Mouse (Mus musculus): ENCODE measurements at regions not wholly inside any gene's neighbourhood (a gene's known extent, or its start where the extent isn't known, plus 50 kb on each side); places are given as distances from the start of the nearest gene placed in this dataset.
"Not testable (repeated sequence)": the region's sequence is repeated elsewhere in the genome, so short reads cannot be mapped to it uniquely, and the experiment has no call there.

GRCm38 (mm10) chr12:106308291-106308955 is 298.4 kb downstream of the Vrk1 start:
- DNase-seq (ENCODE audit: low read depth, low spot score): no peak

DNA sequence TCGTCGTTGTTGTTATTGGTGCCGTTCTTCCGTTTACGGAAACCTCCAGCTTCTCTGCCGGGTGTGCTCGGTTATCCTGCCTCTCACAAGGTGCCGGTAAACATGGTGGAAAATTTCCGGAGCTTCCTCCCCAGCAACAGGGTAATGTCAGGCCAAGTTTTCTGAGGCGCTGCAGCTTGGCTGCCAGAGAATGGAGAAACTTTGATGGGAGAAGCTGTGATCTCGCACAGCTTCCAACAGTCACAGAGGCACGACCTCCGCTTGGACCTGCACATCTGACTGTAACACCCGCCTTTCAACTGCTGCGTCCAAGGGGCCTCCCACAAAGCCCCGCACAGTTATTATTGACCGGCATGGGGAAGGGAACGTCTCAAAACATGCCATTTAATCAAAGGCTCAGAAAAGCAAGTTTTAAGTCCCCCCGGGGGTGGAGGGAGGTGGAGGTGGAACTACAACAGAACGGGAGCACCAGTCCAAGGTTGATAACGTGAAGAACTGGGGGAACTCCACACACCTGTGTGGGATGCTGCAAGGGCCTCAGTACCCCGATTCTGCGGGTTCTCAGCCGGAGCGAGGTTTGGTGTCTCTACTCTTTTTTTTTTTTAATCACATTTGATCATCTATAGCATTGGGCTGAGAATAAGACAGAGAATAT is 299.1 kb downstream of the Vrk1 start:
- DNase-seq (ENCODE audit: low read depth, low spot score): no peak

DNA sequence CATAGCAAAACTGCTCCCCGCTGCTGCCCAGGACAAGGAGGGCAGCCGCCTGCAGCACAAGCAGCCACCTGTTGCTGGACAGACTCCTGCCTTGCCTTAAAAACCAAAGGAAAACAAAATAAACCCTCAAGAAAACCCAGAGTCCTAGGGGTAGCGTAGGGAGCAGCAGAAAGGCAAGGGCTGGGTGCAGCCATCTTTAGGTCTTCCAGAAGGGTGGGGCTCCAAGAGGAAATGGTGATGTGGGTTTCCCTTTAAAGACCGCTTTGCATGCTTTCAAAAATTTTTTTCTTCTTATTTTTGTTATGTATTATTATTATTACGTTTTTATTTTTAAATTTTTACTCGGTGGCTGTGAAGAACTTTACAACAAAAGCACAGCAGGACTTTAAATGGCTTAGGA is 300.1 kb downstream of the Vrk1 start:
- DNase-seq (ENCODE audit: low read depth, low spot score): no peak

- peak; percentile 14 for DNase-seq (ENCODE audit: low read depth, low spot score)
Observed at GRCm38 (mm10) chr12:106310585-106311319, 300.7 kb downstream of the Vrk1 start.

- no peak for DNase-seq (ENCODE audit: low read depth, low spot score)
Observed at GRCm38 (mm10) chr12:106311320-106311825, 301.3 kb downstream of the Vrk1 start.

GRCm38 (mm10) chr12:106311831-106312600 is 302.0 kb downstream of the Vrk1 start:
- no peak for DNase-seq (ENCODE audit: low read depth, low spot score)

- DNase-seq (ENCODE audit: low read depth, low spot score): no peak
Observed at GRCm38 (mm10) chr12:106317738-106318137, 307.7 kb downstream of the Vrk1 start.

DNA sequence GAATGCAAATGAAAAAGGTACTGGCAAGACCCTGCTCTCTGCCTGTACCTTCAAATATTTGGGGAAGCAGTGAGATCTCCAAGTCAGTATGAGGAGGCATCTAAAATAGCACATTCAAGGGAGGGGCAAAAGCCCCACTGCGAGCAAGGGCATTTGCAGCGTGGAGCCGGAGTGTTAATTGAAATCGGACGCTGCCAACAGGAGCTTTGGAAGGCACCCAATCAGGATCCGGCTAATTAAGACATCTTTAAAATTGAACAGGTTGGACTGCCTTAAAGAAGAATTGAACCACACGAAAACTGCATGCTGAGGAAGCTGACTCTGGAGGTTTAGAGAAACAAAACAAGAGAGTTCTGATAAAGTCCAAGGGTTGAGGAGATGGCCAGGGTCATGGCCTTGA is 311.5 kb downstream of the Vrk1 start:
- DNase-seq (ENCODE audit: low read depth, low spot score): no peak

GRCm38 (mm10) chr12:106326611-106327010 is 316.6 kb downstream of the Vrk1 start:
- DNase-seq (ENCODE audit: low read depth, low spot score): no peak

DNA sequence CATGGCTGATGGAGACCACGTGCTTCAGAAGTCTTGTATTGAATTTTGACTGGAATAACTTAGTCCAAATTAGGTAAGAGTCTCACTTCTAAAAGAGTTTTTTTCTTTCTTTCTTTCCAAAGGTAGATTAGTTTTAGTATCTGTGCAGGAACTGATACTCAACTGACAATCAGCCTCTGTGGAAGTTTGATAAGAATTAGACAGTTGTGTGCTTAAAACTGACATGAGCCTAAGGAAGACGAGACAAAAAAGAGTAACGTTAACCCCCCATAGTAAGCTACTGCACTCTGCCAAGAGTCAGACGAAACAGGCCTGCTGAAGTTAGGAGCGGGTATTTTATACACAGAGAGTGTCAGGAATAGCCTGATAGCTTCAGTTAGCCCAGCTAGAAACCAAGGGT is 317.3 kb downstream of the Vrk1 start:
- no peak for DNase-seq (ENCODE audit: low read depth, low spot score)

- DNase-seq (ENCODE audit: low read depth, low spot score): no peak
Observed at GRCm38 (mm10) chr12:106357867-106358266, 347.8 kb downstream of the Vrk1 start.

- not testable (repeated sequence) for DNase-seq (ENCODE audit: low read depth, low spot score)
Observed at GRCm38 (mm10) chr12:106361646-106362045, 351.6 kb downstream of the Vrk1 start.

DNA sequence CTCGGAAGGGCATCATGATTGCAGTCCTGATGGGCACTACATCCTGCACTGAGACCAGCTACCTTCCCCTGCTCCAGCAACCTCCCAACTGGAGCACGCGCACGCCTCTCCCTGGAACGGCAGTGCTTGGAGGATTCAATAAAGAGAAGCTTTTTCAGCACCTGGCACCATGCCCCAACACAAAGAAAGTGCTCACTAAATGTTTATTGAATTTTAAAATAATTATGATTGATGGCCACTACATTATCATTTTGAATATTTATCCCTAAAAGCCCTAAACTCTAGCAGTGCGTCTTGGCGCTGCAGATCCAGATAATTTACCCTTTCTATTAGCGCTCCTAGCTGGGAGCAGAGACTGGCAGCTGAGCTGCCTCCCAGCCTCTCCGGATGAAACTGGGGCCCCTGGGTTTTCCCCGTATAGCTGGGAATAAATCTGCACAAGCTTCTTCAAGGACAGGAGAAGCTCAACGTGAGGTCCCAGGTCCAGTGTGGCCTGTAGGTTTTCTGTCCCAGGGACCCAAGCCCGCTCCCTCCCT is 364.9 kb downstream of the Vrk1 start:
- no peak for DNase-seq (ENCODE audit: low read depth, low spot score)

DNA sequence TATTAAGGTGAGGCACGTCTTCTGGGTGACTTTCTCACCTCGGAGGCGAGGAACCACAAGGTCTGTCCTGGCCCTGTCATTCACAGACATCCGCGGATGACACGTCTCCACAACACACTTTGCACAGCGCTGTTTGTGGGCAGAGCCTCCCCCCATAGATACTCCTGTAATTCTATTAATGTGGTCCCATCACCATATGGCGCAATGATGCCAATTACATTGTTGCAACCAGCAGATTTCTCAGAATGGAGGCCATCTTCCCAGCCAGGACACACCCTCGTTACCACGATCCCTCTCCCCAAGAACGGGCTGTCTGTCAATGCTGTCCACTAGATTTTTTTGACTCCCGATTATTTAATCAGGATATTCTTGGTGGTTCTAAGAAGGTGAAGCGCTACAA is 365.9 kb downstream of the Vrk1 start:
- no peak for DNase-seq (ENCODE audit: low read depth, low spot score)

GRCm38 (mm10) chr12:106376783-106377182 is 366.8 kb downstream of the Vrk1 start:
- no peak for DNase-seq (ENCODE audit: low read depth, low spot score)

DNA sequence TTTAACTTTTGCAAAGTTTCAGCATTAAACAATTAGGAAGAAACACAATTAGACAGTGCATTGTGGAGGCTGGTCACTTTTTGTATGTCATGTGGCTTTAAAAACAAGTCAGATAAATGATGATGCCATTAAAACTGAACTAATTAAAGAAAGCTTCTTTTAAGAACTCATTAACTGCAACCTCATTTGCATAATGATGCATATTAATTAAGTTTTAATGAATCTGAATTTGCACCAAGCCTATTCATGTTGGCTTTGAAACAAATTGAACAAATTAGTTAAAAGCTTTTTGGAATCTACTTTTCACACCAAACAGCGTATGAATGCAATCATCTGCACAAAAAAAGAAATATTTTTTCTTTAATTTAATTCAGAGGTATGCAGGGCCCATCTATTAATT is 367.3 kb downstream of the Vrk1 start:
- DNase-seq (ENCODE audit: low read depth, low spot score): no peak

DNA sequence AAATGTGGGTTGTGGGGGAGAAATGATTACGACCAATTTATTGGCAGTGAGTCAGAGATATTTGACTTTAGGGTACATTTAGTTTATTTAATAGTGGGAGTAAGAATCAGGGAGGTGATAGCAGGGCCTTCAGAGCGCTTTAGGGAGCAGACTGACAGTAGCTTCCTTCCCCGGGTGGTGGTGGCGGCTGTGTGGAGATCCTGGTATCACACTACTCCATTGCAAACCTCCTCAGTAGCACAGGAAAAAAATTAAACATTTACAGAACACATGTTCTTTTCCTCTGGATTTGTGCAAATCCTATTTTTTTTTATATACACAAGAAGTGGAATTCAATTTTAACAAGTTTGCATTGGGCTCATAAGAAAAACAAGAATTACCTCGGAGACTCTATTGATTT is 367.7 kb downstream of the Vrk1 start:
- DNase-seq (ENCODE audit: low read depth, low spot score): no peak

DNA sequence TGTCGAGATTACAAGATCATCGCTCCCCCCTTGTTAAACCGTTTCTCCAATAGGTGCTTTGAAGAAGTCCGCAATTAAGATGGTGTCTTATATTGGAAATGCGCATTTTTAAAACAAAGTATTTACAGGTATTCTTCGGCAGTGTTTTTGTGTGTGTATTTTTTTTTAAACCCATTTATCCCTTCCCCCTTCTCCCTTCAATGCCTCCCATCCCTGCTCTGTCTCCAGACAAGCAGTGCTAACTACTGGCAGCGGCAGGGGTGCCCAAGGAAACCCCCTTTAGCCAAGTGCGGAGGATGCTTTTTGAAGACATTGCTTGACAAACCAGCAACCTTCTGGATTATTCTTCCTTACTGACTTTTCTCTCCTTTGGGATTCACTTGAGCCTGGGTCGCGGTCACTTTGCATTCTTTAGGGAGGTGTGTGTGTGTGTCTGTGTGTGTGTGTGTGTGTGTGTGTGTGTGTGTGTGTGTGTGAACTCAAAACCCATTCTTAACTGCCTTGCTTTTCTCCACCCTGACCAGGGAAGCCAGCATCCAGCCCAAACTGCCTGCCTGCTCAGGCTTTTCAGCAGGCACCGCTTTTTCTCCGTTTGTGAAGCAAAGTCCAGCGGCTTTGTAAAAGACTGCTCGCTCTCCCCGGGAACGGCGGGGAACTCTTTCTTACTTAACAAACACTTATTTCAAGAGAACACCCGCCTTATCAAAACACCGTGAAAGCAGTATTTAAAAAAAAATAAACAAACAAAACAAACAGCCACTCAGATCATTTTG is 368.5 kb downstream of the Vrk1 start:
- no peak for DNase-seq (ENCODE audit: low read depth, low spot score)

GRCm38 (mm10) chr12:106379151-106379594 is 369.1 kb downstream of the Vrk1 start:
- DNase-seq (ENCODE audit: low read depth, low spot score): peak; percentile 35

GRCm38 (mm10) chr12:106379779-106380178 is 369.8 kb downstream of the Vrk1 start:
- DNase-seq (ENCODE audit: low read depth, low spot score): no peak

DNA sequence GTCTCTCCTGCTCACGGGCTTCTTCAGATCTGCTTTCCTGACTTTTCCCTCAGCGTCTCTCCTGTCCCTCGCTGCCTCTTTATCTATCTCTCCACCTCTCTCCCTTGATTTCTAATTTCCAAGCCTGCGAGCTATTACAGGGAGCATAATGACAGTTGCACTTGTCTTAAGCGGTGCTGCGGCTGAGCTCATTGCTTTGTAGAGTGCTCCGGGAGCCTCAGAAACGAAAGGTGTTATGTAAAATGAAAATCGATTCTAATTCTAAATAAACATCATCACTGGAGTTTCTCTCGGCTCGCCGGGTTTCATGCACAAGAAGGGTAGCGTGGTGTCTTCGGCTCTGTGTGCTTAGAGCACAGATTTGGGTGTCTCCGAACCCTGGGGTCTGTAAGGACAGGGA is 371.8 kb downstream of the Vrk1 start:
- no peak for DNase-seq (ENCODE audit: low read depth, low spot score)

All from embryo, embryonic 11.5 days (tissue).